ENCODE assay signal across 8 mouse cellular contexts in the genomic region with DNA sequence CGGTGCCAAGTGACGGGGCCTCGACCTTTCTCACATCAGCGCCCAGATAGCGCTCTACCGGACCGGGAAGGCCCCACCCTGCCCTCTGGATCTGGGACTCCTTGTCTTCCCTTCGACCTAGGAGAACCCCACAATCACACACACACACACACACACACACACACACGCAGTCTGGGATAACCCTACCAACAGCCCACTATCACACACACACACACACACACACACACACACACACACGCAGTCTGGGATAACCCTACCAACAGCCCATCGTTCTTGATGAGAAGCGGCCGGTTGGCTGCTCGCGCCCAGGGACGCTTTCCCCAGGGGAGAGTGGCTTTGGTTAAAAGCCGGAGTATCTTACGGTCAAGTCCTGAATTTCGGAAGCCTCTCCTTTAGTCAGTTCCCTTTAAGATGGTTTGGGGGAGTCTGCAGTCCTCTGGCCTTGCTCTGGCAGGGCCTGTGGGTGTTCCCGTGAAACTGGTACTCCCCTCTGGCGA. TPM values are rescaled to one million over a fixed set of nuclear protein-coding genes. Genes with fewer than 3 reads are reported as not detected.
DNase-seq lines count a peak whose midpoint lies in the region; ATAC-seq and TF ChIP-seq lines count a peak whose summit lies in the region.

No protein-coding gene starts in this region.

- ATAC-seq in kidney, embryonic 16.5 days (ENCODE audit: low FRiP score, low TSS enrichment): peak; percentile 64
- peak; percentile 54 for ATAC-seq in forebrain, postnatal 0 days
- peak; percentile 57 for ATAC-seq in midbrain, embryonic 13.5 days

- DNase-seq in kidney, adult 11 months: no peak
- DNase-seq in brain, adult 2 months (ENCODE audit: low read depth, low spot score): peak; percentile 44
- peak; percentile 60 for DNase-seq in forebrain, postnatal 0 days
- DNase-seq in adipocyte (ENCODE audit: low spot score): no peak
- DNase-seq in spleen, postnatal 14 days (ENCODE audit: low spot score in 2 of 2): no peak
- no peak for DNase-seq in right cerebral cortex, postnatal 14 days

- peak overlapping the region; percentile 84 for H3K4me2 ChIP-seq in kidney, embryonic 16.5 days (replicated peaks; ENCODE audit: low read depth, low read length)
- H3K4me2 ChIP-seq in forebrain, postnatal 0 days (ENCODE audit: low read depth): peak overlapping the region; percentile 65
- H3K4me2 ChIP-seq in midbrain, embryonic 13.5 days (replicated peaks): peak overlapping the region; percentile 84

- TF ChIP-seq CTCF in forebrain, postnatal 0 days (IDR thresholded peaks at IDR 0.05; ENCODE audit: low read depth): no peak

- peaks cover 16% of the 10 kb centered on the region for H3K4me1 ChIP-seq in kidney, embryonic 16.5 days (ENCODE audit: insufficient read depth, low read length)
- H3K4me1 ChIP-seq in forebrain, postnatal 0 days (ENCODE audit: insufficient read depth): peaks cover 8% of the 10 kb centered on the region
- peaks cover 35% of the 10 kb centered on the region for H3K4me1 ChIP-seq in midbrain, embryonic 13.5 days (replicated peaks)

- 0 out of 2 replicates have a peak, but pooled peaks cover 3% of the 10 kb centered on the region for H3K27me3 ChIP-seq in kidney, embryonic 16.5 days (ENCODE audit: insufficient read depth, low read length)
- H3K27me3 ChIP-seq in forebrain, postnatal 0 days (ENCODE audit: insufficient read depth, low read length): no peaks in the 10 kb centered on the region
- no peaks in the 10 kb centered on the region for H3K27me3 ChIP-seq in midbrain, embryonic 13.5 days

- H3K4me3 ChIP-seq in kidney, embryonic 16.5 days (ENCODE audit: low read length): peak overlapping the region; percentile 67
- peak overlapping the region; percentile 81 for H3K4me3 ChIP-seq in forebrain, postnatal 0 days (ENCODE audit: low read depth, low read length)
- peak overlapping the region; percentile 88 for H3K4me3 ChIP-seq in midbrain, embryonic 13.5 days (replicated peaks)

- no peak overlapping the region for H3K27ac ChIP-seq in kidney, embryonic 16.5 days (ENCODE audit: low read length)
- H3K27ac ChIP-seq in forebrain, postnatal 0 days (ENCODE audit: low read depth, low read length): peak overlapping the region; percentile 90
- H3K27ac ChIP-seq in midbrain, embryonic 13.5 days: peak overlapping the region; percentile 95

- no peaks in the 10 kb centered on the region for H3K9me3 ChIP-seq in kidney, embryonic 16.5 days (ENCODE audit: low read length)
- no peaks in the 10 kb centered on the region for H3K9me3 ChIP-seq in forebrain, postnatal 0 days (ENCODE audit: low read length)
- no peaks in the 10 kb centered on the region for H3K9me3 ChIP-seq in midbrain, embryonic 13.5 days

- H3K36me3 ChIP-seq in kidney, embryonic 16.5 days (ENCODE audit: insufficient read depth, low read length): no peaks in the 10 kb centered on the region
- H3K36me3 ChIP-seq in forebrain, postnatal 0 days (ENCODE audit: insufficient read depth): no peaks in the 10 kb centered on the region
- H3K36me3 ChIP-seq in midbrain, embryonic 13.5 days: no peaks in the 10 kb centered on the region; the same call in 1 of the 2 replicates

- 3% methylated on average over 20 of the region's 21 CpGs for WGBS in kidney, embryonic 16.5 days
- 2% methylated on average over 21 of the region's 21 CpGs for WGBS in forebrain, postnatal 0 days
- WGBS in midbrain, embryonic 13.5 days: 2% methylated on average over 17 of the region's 21 CpGs

- H3K9ac ChIP-seq in kidney, embryonic 16.5 days (replicated peaks; ENCODE audit: low read length): peak overlapping the region; percentile 66
- peak overlapping the region; percentile 70 for H3K9ac ChIP-seq in forebrain, postnatal 0 days
- peak overlapping the region; percentile 95 for H3K9ac ChIP-seq in midbrain, embryonic 13.5 days (replicated peaks)

RNA-seq across cellular contexts. Expression of a gene that starts 0.6 kb away (rescaled TPM):
- polyA plus RNA-seq in kidney, embryonic 16.5 days (2015; fragmentation: Nextera tagmentation; extraction: Ambion mirVana): 4.9 and 5.4 TPM in 2 replicates
- 37.0 and 37.8 TPM in 2 replicates for total RNA-seq in forebrain, postnatal 0 days (2014; rRNA removed)
- polyA plus RNA-seq in forebrain, postnatal 0 days (2015; fragmentation: Nextera tagmentation; extraction: Ambion mirVana): 21.3 and 24.2 TPM in 2 replicates
- polyA plus RNA-seq in midbrain, embryonic 13.5 days (2015; fragmentation: Nextera tagmentation; extraction: Ambion mirVana): 31.8 and 38.7 TPM in 2 replicates

RNA-seq across cellular contexts. Expression of a gene that starts 14.8 kb away (rescaled TPM):
- 36.6 and 43.8 TPM in 2 replicates for polyA plus RNA-seq in kidney, embryonic 16.5 days (2015; fragmentation: Nextera tagmentation; extraction: Ambion mirVana)
- total RNA-seq in forebrain, postnatal 0 days (2014; rRNA removed): 5.0 and 5.6 TPM in 2 replicates
- 2.6 and 2.7 TPM in 2 replicates for polyA plus RNA-seq in forebrain, postnatal 0 days (2015; fragmentation: Nextera tagmentation; extraction: Ambion mirVana)
- polyA plus RNA-seq in midbrain, embryonic 13.5 days (2015; fragmentation: Nextera tagmentation; extraction: Ambion mirVana): 14.0 and 15.2 TPM in 2 replicates

RNA-seq across cellular contexts. Expression of a gene that starts 40.4 kb away (rescaled TPM):
- polyA plus RNA-seq in kidney, embryonic 16.5 days (2015; fragmentation: Nextera tagmentation; extraction: Ambion mirVana): 168 and 175 TPM in 2 replicates
- 434 and 487 TPM in 2 replicates for total RNA-seq in forebrain, postnatal 0 days (2014; rRNA removed)
- 275 and 296 TPM in 2 replicates for polyA plus RNA-seq in forebrain, postnatal 0 days (2015; fragmentation: Nextera tagmentation; extraction: Ambion mirVana)
- polyA plus RNA-seq in midbrain, embryonic 13.5 days (2015; fragmentation: Nextera tagmentation; extraction: Ambion mirVana): 238 and 263 TPM in 2 replicates

Comparison
In these comparisons a context has a peak if more than half of its experiments do, and no peak if none do; other contexts are left out.
1. DNase-seq: peak in brain, adult 2 months (single experiment) and forebrain, postnatal 0 days (single experiment); none in kidney, adult 11 months (single experiment), adipocyte (single experiment), spleen, postnatal 14 days (0 of 2) and right cerebral cortex, postnatal 14 days (single experiment).
2. Peak in every context shown above with its lines, with median percentiles within 50 percentile points of each other: ATAC-seq, H3K4me2 ChIP-seq, H3K4me3 ChIP-seq and H3K9ac ChIP-seq.